Mouse (Mus musculus) T-helper 2 cell (primary cell): ENCODE data around the gene Tarbp1.

Source experiments
- in situ Hi-C: fragments of 300-600 bp; cut with MboI, MseI; formaldehyde crosslinking; loops from one replicate; pipeline ENCODE4 v1.15.1; 2025; ENCODE audit warnings: high pct_unique_total_duplicates

The Tarbp1 gene

DNA sequence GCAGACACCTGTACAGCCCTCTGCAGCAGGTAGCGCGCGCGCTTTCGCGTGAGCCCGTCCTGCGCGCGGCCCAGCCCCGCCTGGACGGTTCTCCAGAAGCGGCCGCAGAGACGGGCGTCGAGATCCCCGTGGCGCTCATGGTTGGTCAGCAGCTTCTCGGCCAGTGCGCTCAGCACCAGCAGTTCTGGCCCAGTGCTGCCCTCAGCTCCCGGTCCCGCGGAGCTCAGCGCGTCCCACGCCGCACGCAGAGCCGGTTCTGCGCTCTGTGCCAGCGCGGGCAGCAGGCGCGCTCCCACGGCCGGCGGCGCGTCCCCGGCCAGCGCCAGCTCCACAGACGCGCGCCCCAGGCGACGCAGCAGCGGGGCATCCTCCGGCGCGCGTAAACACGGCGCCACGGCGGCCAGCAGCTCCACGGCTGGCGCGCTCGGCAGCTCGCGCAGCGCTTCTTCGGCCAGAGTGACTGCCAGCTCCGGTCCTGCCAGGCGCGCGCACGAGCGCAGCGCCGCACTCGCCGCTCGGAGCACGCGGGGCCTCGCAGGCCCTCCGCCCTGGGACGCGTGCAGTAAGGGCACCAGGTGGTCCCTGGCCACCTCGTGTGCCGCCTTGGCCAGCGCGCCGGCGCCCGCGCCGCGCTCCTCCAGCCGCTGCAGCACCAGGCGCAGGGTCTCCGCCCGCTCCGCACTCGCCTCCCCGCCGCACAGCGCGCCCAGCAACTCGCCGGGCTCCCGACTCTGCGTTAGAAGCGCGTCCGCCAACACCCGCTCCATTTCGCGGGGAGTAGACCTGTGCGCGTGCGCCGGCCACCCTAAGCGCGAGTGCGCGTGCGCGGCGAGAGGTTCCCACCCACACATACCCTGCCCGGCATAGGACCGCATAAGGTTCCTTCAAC lies at the start of gene Tarbp1:
TSS of gene Tarbp1 (minus strand) at position 767 of the 889 bp plus-strand sequence.
- in situ Hi-C loops: loop anchor here (25.0 kb wide), 1 partner anchor 1562 kb away; no protein-coding TSS in a partner anchor

DNA sequence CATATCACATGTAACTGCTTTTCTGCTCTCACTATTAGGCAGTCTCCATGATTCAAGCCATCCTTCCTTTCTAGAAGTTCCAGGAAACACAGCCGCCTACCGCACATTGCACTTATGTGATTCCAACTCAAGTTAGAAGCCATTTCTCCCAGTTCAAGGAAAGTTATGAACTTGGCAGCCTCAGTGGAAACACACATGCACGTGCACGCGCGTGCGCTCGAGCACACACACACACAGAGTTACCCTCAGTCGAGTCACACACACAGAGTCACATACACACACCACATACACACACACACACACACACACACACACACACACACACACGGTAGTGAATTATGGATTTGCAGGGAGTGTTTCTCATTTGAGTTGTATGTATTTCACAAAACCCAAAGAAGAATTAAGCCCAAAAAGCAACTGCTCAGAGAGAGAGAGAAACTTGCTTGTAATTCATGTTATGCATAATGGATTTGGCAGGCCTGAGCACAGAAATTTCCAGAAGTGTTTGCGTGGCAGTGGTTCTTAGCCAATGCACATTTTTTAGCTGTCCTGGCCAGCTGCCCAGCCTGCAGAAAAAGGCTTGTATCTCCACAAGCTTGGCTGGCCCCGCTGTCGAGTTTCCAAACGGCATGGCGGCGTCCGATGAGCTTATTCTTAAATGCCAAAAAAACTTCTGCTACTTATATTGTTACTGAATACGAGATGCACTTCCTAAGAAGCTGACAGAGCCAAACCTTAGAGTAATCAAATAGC lies 49.5 kb upstream of the Tarbp1 start:
- in situ Hi-C loops: no loop called here

DNA sequence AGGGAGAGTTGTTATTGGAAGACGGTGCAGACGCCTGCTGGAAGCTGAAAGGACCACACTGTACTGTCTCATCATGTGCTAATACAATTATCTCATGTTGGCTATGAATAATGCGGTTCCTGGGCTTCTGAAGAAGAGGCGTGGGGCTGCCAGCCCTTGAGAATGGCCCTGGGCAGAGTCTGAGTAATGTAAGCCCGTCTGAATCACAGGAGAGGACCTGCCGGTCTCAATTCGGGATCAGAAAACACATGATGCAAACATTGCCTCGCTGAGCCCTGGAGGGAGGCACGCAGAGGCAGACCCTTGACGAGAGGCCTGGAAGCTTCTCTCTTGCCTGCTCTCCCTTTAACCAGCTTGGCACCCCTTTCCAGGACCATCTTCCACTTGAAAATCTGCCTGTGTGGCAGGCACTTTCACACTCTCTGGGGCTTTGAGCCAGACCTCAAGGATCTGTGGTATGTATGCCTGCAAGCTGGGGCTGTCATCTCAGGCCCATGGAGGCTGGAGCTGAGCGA lies 48.3 kb upstream of the Tarbp1 start:
- in situ Hi-C loops: no loop called here

DNA sequence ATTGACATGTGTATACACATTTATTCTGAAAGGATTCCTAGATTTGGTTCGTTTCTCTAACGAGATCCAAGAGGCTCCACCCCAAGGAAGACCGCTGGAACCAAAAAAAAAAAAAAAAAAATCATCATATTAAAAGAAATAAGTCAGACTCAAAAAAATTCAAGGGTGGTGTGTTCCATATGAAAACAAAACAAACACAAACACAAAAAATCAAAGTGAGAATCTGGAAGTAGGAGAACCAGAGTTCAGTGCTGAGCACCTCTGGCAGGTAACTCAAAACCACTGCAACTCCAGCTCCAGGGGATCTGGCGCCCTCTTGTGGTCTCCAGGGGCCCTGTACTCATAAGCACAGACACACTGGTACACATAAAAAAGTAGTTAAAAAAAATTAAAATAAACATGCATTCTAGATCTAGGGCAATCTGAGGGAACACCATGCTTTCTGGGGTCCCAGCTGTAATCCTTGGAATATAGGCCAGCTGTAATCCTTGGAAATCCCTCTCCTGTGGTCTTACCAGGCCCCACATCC lies 44.6 kb upstream of the Tarbp1 start:
- in situ Hi-C loops: no loop called here

DNA sequence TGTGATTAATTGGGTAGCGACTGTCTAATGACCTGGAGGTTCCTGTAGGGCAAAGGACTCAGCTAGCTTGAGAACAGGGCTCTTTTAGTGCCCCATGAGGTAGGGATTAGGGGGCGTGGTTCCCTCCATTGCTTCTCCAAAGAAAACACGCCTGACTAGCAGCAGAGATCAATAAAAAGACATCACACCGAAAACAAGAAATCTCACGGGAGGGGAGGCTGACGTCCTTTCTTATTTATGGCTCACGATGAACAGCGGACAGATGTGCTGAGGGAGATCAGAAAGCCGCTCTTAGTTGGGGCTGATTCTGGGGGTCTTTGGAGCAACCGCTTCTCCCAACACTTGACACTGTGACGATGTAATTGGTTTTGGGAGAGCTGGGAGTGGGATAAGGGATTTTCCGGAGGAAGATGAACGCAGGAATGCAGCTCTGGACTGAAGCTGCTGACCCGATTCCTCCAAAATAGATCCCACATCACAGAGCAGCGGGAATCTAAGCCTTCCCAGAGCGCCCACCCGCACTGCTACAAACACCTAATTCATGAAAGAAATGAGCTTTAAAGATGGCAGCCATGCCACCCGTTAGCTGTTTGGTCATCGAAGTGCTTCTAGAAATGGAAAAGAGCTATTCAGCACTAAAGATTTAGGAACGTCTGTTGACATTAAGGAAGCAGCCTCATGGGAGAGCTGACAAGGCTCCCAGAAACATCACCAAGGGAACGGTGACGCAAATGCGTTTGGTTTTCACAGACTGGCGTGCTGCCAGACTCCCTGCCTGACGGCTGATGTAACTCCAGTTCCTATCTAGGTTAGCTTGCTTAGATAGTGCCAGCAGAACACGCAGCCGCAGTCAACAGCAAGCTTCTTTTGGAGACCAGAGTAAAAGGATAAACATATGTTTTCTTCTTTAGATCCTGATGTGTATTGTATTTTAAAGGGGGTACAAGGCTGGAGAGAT lies 42.0 kb upstream of the Tarbp1 start:
- in situ Hi-C loops: no loop called here

DNA sequence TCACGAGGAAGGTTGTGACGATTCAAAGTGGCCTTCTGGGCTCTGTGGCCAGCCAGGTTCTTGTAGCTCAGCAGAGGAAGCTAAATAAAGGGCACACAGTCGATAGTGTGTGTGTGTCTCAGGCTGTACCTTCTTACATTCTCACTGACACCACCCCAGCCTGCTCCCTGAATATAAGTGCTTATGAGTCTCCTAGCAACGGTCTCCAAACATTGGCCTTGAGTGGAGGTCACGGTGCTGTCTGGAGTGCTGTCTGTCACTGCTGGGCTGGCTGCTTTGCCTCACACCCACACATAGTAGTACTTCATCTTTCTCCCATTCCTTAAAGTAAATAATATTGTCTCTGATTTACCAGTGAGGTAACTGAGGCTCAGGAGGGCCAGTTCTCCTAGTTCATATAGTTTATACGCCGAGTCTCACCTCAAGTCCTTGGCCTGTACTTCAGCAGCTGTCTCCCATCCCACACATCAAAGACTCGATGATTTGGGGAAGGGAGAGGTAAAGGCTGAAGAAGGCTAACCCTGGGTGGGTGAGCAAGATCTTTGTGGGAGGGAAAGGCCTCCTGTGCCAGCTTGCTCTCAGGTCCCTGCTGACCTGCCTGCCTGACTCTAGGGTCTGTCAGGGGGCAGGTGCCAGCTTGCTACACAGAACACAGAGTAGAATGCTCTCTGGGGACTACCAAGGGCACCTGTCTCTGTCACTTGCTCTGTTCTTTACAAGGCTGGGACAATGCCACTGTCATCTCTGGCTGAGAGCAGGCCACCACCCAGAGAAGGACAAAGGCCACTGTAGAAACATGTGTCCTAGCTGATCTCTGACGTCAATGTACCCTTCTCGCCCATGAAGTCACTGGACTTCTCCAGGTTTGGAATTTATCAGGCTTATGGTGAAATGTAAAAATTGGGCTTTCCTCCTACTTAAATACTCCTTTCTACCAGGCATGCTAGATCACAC lies 39.4 kb upstream of the Tarbp1 start:
- in situ Hi-C loops: no loop called here

DNA sequence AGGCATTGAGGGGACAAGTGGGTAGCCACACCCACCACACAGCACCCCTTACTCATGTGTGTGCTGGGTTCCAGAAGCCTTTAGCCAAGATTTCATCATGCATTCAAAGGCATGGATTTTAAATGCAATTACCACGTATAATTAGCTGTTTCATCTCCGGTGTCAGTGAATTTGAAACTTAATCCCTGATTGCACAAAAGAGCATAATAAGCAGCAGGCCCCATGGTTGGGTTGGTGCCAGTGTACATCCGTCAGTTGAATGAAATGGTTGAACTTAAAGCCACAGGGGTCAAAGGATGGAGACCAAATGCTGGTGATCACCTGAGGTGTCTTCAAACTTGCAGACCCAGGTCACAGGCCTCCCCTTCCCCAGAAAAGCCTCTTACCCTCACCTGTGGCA lies 36.0 kb upstream of the Tarbp1 start:
- in situ Hi-C loops: no loop called here

DNA sequence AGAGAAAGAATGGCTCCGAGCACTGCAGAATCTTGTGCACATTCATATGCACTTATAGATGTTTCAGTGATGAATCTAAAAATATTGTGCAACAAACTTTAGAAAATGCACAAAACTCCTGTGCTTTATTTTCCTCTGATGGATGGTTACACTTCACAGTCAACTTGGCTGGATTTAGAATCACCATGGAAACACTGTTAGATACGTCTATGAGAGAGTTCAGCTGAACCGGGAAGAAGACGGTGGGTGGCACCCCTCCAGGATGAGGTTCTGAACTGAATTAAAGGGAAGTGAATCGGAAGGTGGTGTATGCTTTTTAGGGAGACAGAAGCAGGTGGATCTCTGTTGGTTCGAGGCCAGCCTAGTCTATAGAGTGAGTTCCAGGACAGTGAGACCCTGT lies 34.8 kb upstream of the Tarbp1 start:
- in situ Hi-C loops: no loop called here

DNA sequence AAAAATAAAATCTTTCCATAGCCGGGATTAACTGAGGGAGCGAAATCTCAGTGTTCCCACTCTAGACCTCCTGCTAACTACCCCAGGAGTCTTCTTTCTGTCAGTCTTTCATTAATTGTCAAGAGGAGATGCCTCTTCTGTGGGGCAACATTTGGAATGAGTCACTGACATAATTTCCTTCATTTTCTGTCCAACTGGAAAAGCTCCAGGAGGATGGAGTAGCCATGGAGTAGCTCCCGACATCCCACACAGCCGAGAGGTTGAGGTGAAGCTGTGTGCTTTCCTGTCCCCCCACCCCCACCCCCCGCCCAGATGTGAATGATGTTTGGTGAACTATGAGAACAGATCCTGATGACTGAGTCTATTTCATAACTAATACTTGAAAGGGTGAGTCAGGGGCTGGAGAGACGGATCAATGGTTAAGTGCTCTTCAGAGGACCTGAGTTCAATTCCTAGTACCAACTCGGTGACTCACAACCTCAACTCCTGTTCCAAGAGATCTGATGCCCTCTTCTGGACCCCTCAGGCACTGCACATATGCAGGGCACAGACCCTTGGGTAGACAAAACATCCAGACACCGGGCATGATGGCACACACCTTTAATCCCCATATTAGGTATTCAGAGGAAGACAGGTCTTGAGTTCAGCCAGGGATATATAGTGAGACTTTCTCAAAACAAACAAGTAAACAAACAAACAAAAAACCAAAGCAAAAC lies 34.2 kb upstream of the Tarbp1 start:
- in situ Hi-C loops: no loop called here

DNA sequence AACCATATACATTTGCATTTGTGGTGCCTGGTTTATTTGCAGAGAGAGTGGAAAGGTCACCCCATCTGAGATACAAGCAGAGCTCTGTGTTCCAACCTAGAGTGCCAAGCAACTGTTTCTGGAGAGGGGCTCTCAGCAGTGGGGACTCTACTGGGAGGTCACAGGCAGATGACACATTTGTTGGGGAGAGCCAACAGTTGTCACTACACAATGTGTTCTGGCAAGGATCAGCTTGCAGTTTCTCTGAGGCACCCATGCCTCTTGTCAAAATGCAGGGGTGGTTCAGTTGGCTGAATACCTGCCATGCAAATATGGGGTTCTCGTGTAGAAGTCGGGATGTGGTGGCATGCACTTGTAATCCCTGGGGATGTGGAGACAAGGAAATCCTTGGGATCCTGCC lies 33.4 kb upstream of the Tarbp1 start:
- in situ Hi-C loops: no loop called here

DNA sequence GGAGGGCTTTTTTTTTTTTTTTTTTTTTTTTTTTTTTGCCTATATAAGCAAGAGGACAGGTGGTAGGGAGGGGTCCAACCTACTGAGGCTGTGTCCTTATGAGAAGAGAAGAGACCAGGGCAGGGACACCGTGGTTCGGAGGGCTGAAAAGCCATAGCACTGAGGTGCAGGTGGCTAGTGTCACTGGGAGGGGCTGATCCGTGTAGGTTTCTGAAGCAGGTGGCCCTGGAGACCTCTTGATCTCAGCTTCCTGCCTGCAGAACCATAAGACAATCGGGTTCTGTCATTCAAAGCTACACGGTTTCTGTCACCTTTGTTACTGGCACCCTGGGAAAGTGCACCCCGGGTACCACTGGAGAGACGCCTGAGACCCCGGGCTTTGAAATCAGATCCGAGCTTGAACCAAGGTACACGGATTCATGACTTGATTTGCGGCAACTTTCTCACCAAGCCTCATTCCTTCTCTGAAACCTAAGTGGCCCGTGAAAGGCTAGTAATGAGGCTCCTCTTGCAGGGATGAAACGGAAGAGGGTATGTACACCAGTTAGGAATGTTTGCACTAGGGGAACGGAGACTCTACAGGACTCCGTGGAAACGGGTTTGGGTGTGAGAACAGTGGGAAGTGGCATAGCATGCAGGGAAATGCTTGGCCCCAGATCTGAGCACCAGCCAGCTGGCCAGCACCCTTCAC lies 29.8 kb upstream of the Tarbp1 start:
- in situ Hi-C loops: no loop called here

DNA sequence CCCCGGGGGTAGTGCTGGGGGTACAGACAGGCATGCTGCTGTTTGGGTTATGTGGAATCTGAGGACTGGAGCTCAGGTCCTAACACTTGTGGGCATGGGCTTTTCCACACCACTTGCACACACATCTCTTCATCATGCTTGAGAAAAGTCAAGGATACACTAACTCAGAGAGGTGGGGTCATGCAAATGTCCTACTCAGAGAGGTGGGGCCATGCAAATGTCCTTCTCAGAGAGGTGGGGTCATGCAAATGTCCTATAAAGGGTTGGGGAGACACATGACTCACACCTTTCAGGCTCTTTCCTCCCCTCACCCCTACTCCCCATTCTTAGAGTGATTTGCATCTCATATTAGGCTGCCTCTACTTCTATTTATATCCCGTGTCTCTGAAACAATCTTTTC lies 27.9 kb upstream of the Tarbp1 start:
- in situ Hi-C loops: no loop called here

DNA sequence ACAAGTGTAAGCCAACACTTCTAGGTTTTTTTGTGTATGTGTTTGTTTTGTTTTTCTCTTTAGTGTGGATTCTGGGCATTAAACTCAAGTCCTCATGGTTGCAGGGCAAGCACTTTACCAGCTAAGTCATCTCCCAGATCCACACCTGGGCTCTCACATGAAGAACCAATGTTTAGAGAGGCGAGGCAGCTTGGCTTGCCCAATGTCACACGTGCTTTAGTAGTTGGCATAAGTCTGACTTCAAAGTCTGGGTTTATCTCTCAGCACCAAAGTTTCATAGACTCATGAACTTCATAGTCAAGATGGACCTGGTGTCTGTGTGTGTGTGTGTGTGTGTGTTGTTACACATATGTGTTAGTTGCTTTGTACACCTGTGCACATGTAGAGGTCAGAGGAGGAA lies 24.5 kb upstream of the Tarbp1 start:
- in situ Hi-C loops: loop anchor here (5.0 to 10.0 kb wide), 3 partner anchors 73 to 428 kb away; no protein-coding TSS in a partner anchor

DNA sequence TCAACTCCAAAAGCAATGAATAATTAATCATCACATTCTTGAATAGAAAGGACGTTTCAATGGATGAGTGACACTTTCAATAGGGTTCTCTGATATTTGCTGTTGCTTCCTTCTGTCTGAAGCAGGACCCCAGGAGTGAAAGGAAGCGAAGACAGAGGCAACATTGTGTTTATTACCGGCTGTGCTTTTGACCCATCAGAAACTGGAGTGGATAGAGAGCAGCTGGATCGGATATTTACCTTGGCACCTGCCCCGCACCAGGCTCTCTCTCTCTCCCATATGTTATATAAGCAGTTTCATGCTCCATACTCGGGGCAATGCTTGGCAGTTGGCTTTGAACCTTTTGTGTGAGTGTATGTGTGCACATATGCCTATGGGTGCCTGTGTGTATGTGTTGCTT lies 23.6 kb upstream of the Tarbp1 start:
- in situ Hi-C loops: loop anchor here (5.0 to 10.0 kb wide), 3 partner anchors 74 to 429 kb away; no protein-coding TSS in a partner anchor

DNA sequence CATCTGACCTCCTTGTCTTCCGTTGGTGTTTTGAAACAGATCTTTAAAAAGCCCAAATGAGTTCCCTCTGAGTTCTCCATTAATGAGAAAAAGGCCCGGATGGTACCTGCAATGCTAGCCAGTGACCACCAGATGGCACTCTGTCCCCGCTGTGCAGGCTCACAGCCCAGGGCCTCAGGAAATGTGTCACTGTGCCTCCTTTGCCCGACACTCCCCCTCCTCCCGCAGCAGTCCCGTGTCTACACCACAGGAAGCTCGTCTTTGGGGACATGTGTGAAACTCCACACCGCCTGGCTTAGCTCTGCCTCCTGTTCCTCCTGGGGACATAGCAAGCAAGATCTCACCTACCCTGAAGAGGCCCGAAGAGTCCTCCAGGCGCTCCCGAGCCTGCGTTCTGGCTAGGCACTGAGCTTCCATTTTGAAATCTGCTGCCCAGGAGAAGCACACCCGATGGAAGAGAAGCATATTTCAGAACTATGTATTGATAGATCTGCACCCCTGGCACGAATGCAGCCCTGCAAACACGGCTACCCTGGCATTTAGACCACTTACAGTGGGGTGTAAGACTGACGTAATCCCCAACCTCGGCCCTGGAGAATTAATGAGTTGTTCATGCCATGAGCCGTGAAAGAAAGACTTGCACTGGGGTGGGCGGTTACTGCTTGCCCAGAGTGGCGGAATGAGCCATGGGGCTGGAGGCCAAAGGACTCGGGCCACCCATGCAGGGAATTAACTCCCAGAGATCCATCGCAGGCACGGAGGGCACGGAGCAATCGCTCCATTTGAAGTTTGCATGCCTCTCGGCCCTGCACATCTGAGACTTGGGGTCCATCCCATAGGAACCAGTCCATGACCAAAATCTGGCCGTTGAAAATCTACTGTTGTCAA lies 22.9 kb upstream of the Tarbp1 start:
- in situ Hi-C loops: loop anchor here (5.0 to 10.0 kb wide), 3 partner anchors 75 to 430 kb away; no protein-coding TSS in a partner anchor

DNA sequence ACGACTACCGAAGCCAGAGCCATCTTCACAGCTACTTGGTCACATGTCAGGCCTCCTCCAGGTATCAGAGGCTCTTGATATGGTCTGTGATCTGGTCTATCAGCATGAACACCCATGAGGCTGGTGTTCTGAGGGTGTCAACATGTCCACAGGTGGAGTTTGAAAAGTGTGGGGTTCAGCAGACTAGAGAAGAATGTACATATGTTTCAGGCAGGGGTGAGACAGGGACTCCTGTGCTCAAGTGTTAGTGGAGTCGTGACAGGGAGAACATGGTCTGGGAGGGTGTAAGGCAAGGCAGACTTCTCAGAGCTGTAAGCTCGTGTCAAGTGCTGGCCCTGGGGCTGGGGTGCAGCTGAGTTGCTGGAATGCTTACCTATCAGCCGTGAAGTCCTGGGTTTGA lies 22.1 kb upstream of the Tarbp1 start:
- in situ Hi-C loops: loop anchor here (5.0 to 10.0 kb wide), 3 partner anchors 75 to 430 kb away; no protein-coding TSS in a partner anchor

DNA sequence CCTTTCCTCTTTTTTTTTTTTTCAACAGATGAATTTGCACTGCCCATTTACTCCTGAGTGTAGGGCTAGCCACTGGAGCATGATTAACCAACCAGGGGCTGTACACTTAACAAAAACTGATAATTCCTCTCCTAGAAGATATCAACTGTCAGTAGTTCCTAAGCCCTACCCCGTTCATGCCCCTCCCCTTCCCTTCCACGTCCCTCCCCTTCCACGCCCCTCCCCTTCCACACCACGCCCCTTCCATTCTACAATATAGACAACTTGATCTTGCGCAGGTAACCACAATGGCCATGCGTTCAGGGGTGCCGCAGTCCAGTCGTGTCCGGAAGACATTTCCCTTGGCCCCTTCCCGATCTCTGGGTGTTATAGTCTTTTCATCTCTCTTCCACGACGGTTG lies 20.6 kb upstream of the Tarbp1 start:
- in situ Hi-C loops: loop anchor here (5.0 to 10.0 kb wide), 3 partner anchors 77 to 432 kb away; no protein-coding TSS in a partner anchor
